Mouse (Mus musculus): ENCODE data around the gene Ms4a7.
"Not testable (repeated sequence)": the region's sequence is repeated elsewhere in the genome, so short reads cannot be mapped to it uniquely, and the experiment has no call there.

Gene Ms4a7

GRCm38 (mm10) chr19:11335932-11336331, at the start of gene Ms4a7:
Gene Ms4a7, minus strand, starts transcription at chr19:11336146.
- DNase-seq (ENCODE audit: low spot score) = no peak

GRCm38 (mm10) chr19:11376399-11376798, 40.5 kb upstream of the Ms4a7 start:
- no peak for DNase-seq (ENCODE audit: low spot score)

GRCm38 (mm10) chr19:11375273-11375672, 39.3 kb upstream of the Ms4a7 start, which contains the start of gene Ms4a4a:
Gene Ms4a4a, plus strand, starts transcription at chr19:11375523.
- DNase-seq (ENCODE audit: low spot score) = no peak

- no peak for DNase-seq (ENCODE audit: low spot score)
Measured at GRCm38 (mm10) chr19:11371181-11371580, 35.2 kb upstream of the Ms4a7 start.

- DNase-seq (ENCODE audit: low spot score) = no peak
Measured at GRCm38 (mm10) chr19:11368310-11368709, 32.4 kb upstream of the Ms4a7 start.

- DNase-seq (ENCODE audit: low spot score) = no peak
Measured at GRCm38 (mm10) chr19:11362002-11362401, 26.1 kb upstream of the Ms4a7 start.

- peak; percentile 11 for DNase-seq (ENCODE audit: low spot score)
Measured at GRCm38 (mm10) chr19:11360106-11360505, 24.2 kb upstream of the Ms4a7 start.

- DNase-seq (ENCODE audit: low spot score) = no peak
Measured at GRCm38 (mm10) chr19:11355730-11356129, 19.8 kb upstream of the Ms4a7 start.

- no peak for DNase-seq (ENCODE audit: low spot score)
Measured at GRCm38 (mm10) chr19:11351878-11352277, 15.9 kb upstream of the Ms4a7 start.

GRCm38 (mm10) chr19:11349698-11350481, 13.9 kb upstream of the Ms4a7 start:
- no peak for DNase-seq (ENCODE audit: low spot score)

GRCm38 (mm10) chr19:11343992-11344391, 8.0 kb upstream of the Ms4a7 start:
- DNase-seq (ENCODE audit: low spot score) = no peak

GRCm38 (mm10) chr19:11343147-11343546, 7.2 kb upstream of the Ms4a7 start:
- DNase-seq (ENCODE audit: low spot score) = no peak

GRCm38 (mm10) chr19:11321123-11321522, 14.8 kb downstream of the Ms4a7 start:
- no peak for DNase-seq (ENCODE audit: low spot score)

GRCm38 (mm10) chr19:11316786-11317185, 19.2 kb downstream of the Ms4a7 start:
- no peak for DNase-seq (ENCODE audit: low spot score)

- DNase-seq (ENCODE audit: low spot score) = no peak
Measured at GRCm38 (mm10) chr19:11314354-11314753, 21.6 kb downstream of the Ms4a7 start, which contains the start of gene Ms4a14. Gene Ms4a14, minus strand, starts transcription at chr19:11314454.

- no peak for DNase-seq (ENCODE audit: low spot score)
Measured at GRCm38 (mm10) chr19:11308888-11309287, 27.1 kb downstream of the Ms4a7 start.

GRCm38 (mm10) chr19:11299529-11299928, 36.4 kb downstream of the Ms4a7 start:
- not testable (repeated sequence) for DNase-seq (ENCODE audit: low spot score)

- DNase-seq (ENCODE audit: low spot score) = no peak
Measured at GRCm38 (mm10) chr19:11298939-11299338, 37.0 kb downstream of the Ms4a7 start.

- DNase-seq (ENCODE audit: low spot score) = not testable (repeated sequence)
Measured at GRCm38 (mm10) chr19:11293616-11294015, 42.3 kb downstream of the Ms4a7 start.

GRCm38 (mm10) chr19:11292990-11293389, 43.0 kb downstream of the Ms4a7 start:
- DNase-seq (ENCODE audit: low spot score) = no peak

- DNase-seq (ENCODE audit: low spot score) = no peak
Measured at GRCm38 (mm10) chr19:11283773-11284172, 52.2 kb downstream of the Ms4a7 start, which contains the start of gene Ms4a5. Gene Ms4a5, minus strand, starts transcription at chr19:11283873.

- DNase-seq (ENCODE audit: low spot score) = no peak
Measured at GRCm38 (mm10) chr19:11280223-11280622, 55.7 kb downstream of the Ms4a7 start.

- DNase-seq (ENCODE audit: low spot score) = no peak
Measured at GRCm38 (mm10) chr19:11276431-11276830, 59.5 kb downstream of the Ms4a7 start.
